Mouse (Mus musculus) embryonic facial prominence, embryonic 12.5 days (tissue): ENCODE results near the gene Jmjd6. TPM values are rescaled to one million over a fixed set of nuclear protein-coding genes. Genes with fewer than 3 reads are reported as not detected.

Experiments
- ATAC-seq: fragments of 200-750 bp; cut with Nextera tagmentation; 2 replicates; pipeline ENCODE4 v1.8.0; 2017; ENCODE audit not compliant: insufficient number of reproducible peaks, insufficient read depth, low FRiP score, low TSS enrichment
- H3K27ac ChIP-seq: fragments of 300-500 bp; sonication (generic); 2 replicates; pipeline ENCODE4 v1.5.1; 2016; ENCODE audit warnings: mild to moderate bottlenecking
- H3K27me3 ChIP-seq: fragments of 300-500 bp; sonication (generic); 2 replicates; pipeline ENCODE4 v1.6.1; 2016; ENCODE audit warnings: mild to moderate bottlenecking, moderate library complexity
- H3K36me3 ChIP-seq: fragments of 300-500 bp; sonication (generic); 2 replicates; pipeline ENCODE4 v1.6.1; 2016; ENCODE audit warnings: mild to moderate bottlenecking
- H3K4me1 ChIP-seq: fragments of 300-500 bp; sonication (generic); 2 replicates; pipeline ENCODE4 v1.6.1; 2016
- H3K4me2 ChIP-seq: fragments of 300-500 bp; sonication (generic); replicated peaks from 2 replicates; pipeline ENCODE4 v1.6.1; 2016; ENCODE audit warnings: mild to moderate bottlenecking, moderate library complexity
- H3K4me3 ChIP-seq: fragments of 300-500 bp; sonication (generic); 2 replicates; pipeline ENCODE4 v1.5.1; 2016; ENCODE audit warnings: mild to moderate bottlenecking
- H3K9ac ChIP-seq: fragments of 300-500 bp; sonication (generic); 2 replicates; pipeline ENCODE4 v1.6.1; 2016; ENCODE audit warnings: mild to moderate bottlenecking, moderate library complexity
- H3K9me3 ChIP-seq: fragments of 300-500 bp; sonication (generic); 2 replicates; pipeline ENCODE4 v1.6.1; 2016; ENCODE audit warnings: mild to moderate bottlenecking, moderate library complexity
- WGBS: fragments of 180-500 bp; shearing (Covaris S2); methylation state at CpG from one replicate; pipeline ENCODE4 v1.1.7; 2016; 5-methylcytosine and 5-hydroxymethylcytosine counted together
- polyA plus RNA-seq: library from polyadenylated mRNA; unstranded; fragments of >200 nt; fragmentation: Nextera tagmentation; extraction: Ambion mirVana; gene quantifications from 2 replicates; pipeline ENCODE4 v1.2.1, GENCODE M21; 2016

Jmjd6 gene
- polyA plus RNA-seq, 1 experiment from 2014 or later: 80.5 TPM

DNA sequence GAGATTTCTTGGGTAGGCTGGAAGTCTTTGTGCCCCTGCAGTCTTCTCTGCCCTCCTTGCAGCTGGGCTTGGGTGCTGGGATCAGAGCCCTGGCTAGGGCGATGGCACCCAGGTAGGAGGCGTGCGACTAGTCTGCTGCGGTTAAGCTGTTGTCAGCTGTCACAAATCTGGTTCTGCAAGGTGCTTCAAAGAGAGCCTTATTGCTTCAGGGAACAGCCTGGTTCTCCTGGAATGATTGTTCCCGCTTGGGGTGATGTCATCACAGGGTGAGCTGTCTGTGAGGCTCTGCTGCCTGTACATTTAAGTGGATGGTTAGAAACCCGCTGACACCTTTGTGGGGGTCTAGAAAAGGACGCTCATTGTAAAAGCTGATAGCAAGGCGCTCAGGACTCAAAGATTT lies 26.0 kb upstream of the Jmjd6 start:
- no peaks in the 10 kb centered on the region for H3K9me3 ChIP-seq
- H3K27me3 ChIP-seq: no peaks in the 10 kb centered on the region
- no peak for ATAC-seq
- H3K4me1 ChIP-seq: no peaks in the 10 kb centered on the region
- no peak overlapping the region for H3K9ac ChIP-seq
- H3K4me3 ChIP-seq: no peak overlapping the region
- H3K4me2 ChIP-seq: no peak overlapping the region
- 77% methylated on average over 8 of the region's 8 CpGs for WGBS
- H3K27ac ChIP-seq: 0 out of 2 replicates have a peak overlapping the region, but pooled peaks have one; percentile 11
- peaks cover 65% of the 10 kb centered on the region for H3K36me3 ChIP-seq

DNA sequence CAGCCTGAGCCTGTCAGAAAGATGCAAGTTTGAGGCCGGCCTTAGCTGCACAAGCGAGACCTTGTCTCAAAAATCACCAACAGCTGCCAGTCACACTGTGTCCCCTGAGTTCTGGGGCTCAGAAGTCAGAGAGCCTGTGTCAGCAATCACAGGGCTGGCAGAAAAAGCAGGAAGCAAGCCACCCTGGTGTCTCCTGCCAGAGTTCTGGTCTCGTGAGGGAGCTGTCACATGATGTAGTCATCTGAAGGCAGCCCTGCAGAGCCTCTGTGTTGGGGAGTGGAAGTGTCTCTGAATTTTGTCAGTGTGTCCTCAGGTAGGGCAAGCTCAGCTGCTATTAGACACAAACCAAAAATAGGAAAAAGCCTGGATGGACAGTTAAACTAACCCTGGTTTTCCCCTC lies 24.9 kb upstream of the Jmjd6 start:
- 57% methylated on average over 3 of the region's 3 CpGs for WGBS
- no peak overlapping the region for H3K4me3 ChIP-seq
- H3K9me3 ChIP-seq: no peaks in the 10 kb centered on the region
- H3K27ac ChIP-seq: no peak overlapping the region
- H3K4me2 ChIP-seq: no peak overlapping the region
- H3K4me1 ChIP-seq: no peaks in the 10 kb centered on the region
- peaks cover 65% of the 10 kb centered on the region for H3K36me3 ChIP-seq
- no peaks in the 10 kb centered on the region for H3K27me3 ChIP-seq
- no peak overlapping the region for H3K9ac ChIP-seq
- no peak for ATAC-seq

DNA sequence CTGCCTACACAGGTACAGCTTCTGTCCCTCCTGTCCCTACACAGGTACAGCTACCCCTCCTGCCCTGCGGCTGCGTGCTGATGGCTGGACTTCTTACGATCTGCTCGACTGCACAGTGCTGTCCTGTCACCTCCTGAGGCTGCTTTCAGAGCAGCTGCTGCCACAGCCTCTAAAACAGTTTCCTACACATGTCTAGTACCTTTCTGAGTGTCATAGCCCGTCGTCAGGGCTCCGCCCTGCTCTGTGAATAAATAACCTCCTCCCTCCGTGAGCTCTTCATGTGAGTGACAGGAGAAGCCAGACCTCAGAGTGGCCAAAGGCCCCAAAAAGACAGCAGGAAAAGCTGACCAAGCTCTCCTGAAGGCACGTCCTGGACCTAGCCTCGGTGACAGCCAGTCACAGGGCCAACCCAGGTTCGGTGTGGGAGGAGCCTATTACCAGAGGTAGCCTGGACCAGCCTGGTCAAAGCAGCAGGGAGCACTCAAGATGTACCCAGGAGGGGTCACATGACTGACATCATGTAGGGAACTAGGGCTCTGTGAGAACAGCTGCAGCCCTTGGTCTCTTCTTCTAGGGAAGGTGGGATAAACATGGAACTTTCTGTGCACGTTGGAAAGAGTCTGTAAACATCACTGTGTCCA lies 22.8 kb upstream of the Jmjd6 start:
- H3K36me3 ChIP-seq: peaks cover 69% of the 10 kb centered on the region
- 81% methylated on average over 12 of the region's 12 CpGs for WGBS

DNA sequence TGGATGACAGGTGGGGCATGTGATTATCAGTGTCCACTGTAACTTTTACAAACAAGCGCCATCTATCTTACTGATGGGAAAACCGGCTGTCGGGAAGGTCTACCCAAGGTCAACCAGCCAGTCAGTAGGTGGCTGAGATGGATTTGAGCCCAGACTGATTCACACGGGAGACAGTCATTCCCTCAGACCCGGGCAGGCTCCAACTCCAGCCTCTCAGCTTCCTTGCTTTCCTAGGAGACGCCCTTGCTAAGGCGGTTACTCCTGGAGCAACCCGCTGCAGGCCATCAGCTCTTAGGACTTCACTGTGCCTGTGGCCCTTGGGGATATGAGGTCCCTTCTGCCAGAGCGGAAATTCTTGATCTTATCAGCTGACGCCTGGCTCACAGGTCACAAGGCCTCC lies 21.2 kb upstream of the Jmjd6 start:
- peaks cover 78% of the 10 kb centered on the region for H3K36me3 ChIP-seq
- 76% methylated on average over 10 of the region's 10 CpGs for WGBS

More for the DNA sequence above, 22.8 kb upstream of the Jmjd6 start:
- no peak for ATAC-seq
- H3K4me2 ChIP-seq: no peak overlapping the region
- H3K4me1 ChIP-seq: no peaks in the 10 kb centered on the region
- H3K27ac ChIP-seq: no peak overlapping the region
- no peaks in the 10 kb centered on the region for H3K9me3 ChIP-seq
- no peaks in the 10 kb centered on the region for H3K27me3 ChIP-seq
- H3K4me3 ChIP-seq: no peak overlapping the region
- no peak overlapping the region for H3K9ac ChIP-seq

DNA sequence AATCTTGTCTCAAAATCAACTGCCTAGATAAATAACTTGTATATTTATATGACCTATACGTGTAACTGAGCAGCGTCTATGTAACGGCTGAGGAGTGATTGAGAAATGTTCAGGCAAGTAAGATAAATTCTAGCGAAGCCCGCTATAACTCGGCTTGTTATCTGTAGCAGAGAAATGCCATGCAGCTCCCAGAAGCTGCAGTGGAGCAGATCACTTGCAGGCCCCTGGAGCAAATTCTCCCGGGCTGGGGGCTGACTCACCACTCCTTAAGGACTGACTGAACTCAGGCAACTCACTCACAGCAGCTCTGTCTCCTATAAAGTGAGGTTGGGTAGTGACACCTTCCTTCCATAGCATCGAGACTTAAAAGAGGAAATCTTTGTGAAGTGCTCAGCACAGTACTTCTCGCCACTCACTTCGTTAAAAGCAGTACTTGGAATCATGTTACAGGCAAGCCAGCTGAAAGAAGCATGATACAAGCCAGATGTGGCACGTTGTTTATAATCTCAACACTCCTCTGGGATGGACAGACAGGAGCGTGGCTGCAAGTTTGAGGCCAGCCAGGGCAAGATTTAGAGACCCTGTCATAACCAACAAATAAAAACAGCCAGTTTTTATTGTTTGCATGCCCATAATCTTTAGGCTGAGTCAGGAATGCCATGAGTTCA lies 14.1 kb upstream of the Jmjd6 start:
- Histone ChIP-seq H3K27me3 (no peaks in the 10 kb centered on the region), H3K4me2 (no peak overlapping the region), H3K4me3 (no peak overlapping the region), H3K9me3 (no peaks in the 10 kb centered on the region), H3K4me1 (peaks cover 11% of the 10 kb centered on the region), H3K9ac (no peak overlapping the region; the same call in 1 of the 2 replicates), H3K27ac (no peak overlapping the region), H3K36me3 (peaks cover 38% of the 10 kb centered on the region)
- WGBS: 42% methylated on average over 12 of the region's 12 CpGs
- no peak for ATAC-seq

More for the DNA sequence above, 21.2 kb upstream of the Jmjd6 start:
- Histone ChIP-seq H3K4me3 (no peak overlapping the region), H3K9ac (no peak overlapping the region), H3K27me3 (no peaks in the 10 kb centered on the region), H3K4me1 (no peaks in the 10 kb centered on the region), H3K9me3 (no peaks in the 10 kb centered on the region), H3K27ac (no peak overlapping the region), H3K4me2 (no peak overlapping the region)
- ATAC-seq: no peak

DNA sequence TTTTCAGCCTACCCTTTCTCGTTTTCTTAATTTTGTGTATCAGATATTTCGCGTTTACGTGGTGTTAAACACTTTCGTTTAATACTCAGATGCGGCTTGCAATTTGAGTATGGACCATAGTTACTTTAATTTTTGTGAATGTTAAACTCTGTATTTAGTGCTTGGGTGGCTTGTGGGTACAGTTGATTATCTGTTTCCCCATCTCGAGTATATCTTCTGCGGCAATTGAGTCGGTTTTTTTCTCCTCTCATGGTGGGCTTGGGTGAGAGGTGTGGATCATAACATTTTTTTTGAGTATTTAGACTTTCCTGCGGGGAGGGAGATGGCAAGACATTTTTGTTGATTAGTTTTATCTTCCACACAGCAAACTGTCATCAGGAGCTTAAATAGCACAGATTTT lies 11.0 kb upstream of the Jmjd6 start:
- Histone ChIP-seq H3K36me3 (peaks cover 24% of the 10 kb centered on the region), H3K4me3 (peak overlapping the region; percentile 96), H3K4me1 (peaks cover 20% of the 10 kb centered on the region), H3K9ac (peak overlapping the region; percentile 98), H3K4me2 (peak overlapping the region; percentile 82), H3K27ac (peak overlapping the region; percentile 99), H3K27me3 (no peaks in the 10 kb centered on the region), H3K9me3 (no peaks in the 10 kb centered on the region)
- 31% methylated on average over 10 of the region's 10 CpGs for WGBS
- no peak for ATAC-seq

DNA sequence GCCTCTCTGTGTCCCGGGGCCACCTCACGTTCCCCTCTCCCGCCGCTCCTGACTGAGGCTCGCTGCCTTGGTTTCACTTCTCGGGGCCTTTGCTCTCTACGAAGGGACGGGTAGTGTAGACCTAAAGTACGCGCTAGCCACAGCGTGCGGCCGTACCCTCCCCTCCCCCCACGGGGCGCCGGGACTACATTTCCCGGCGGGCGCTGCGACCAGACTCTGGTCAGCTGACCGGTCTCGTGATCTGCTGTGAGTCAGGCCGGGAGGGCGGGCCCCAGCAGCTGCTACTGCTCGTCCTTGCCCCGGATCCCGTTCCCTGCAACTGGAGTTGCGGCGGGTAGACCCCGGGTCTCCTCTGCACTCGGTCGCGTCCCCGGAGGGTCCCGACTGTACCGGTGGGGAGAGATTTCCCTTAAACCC lies 10.3 kb upstream of the Jmjd6 start:
- ATAC-seq: peak; percentile 86
- H3K9me3 ChIP-seq: no peaks in the 10 kb centered on the region
- H3K27ac ChIP-seq: peak overlapping the region; percentile 99
- peak overlapping the region; percentile 82 for H3K4me2 ChIP-seq
- H3K4me3 ChIP-seq: peak overlapping the region; percentile 96
- H3K9ac ChIP-seq: peak overlapping the region; percentile 98
- under 1% methylated on average over 36 of the region's 36 CpGs for WGBS
- peaks cover 20% of the 10 kb centered on the region for H3K4me1 ChIP-seq
- H3K36me3 ChIP-seq: peaks cover 24% of the 10 kb centered on the region
- H3K27me3 ChIP-seq: no peaks in the 10 kb centered on the region

DNA sequence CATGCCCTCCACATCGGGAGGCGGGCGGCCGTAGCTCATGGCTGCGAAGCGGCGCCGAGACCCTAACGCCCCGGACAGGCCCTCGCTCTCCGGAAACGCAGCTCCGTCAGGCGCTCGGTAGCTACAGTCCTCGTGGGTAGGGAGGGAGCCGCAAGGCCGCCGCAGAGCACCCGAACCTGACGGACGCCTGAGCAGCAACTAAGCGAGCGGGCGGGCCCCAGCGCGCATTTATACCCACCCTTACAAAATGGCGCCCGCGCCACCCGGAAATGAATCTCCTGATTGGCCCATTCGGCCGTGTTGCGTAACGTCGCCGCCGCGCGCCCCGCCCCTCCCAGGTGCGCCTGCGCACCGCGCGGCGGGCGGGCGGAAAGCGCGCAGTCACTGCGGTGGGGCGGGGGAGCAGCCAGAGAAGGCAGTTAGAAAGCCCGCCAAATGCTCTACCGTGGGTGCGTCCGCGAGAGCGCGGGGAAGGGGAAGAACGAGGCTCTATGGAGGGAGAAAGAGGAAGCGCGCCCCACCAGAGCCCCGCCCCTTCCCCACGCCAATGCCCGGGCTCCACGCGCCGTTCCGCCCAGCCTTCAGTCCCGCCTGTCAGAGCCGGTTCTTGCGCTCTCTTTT lies 9.8 kb upstream of the Jmjd6 start, which contains the start of gene Srsf2:
Gene Srsf2, minus strand, starts transcription at position 204 of the 621 bp plus-strand sequence.
- peak within 1 kb of the TSS; percentile 82 for H3K4me2 ChIP-seq
- peak; percentile 85 for ATAC-seq
- under 1% methylated on average over 65 of the region's 74 CpGs for WGBS

DNA sequence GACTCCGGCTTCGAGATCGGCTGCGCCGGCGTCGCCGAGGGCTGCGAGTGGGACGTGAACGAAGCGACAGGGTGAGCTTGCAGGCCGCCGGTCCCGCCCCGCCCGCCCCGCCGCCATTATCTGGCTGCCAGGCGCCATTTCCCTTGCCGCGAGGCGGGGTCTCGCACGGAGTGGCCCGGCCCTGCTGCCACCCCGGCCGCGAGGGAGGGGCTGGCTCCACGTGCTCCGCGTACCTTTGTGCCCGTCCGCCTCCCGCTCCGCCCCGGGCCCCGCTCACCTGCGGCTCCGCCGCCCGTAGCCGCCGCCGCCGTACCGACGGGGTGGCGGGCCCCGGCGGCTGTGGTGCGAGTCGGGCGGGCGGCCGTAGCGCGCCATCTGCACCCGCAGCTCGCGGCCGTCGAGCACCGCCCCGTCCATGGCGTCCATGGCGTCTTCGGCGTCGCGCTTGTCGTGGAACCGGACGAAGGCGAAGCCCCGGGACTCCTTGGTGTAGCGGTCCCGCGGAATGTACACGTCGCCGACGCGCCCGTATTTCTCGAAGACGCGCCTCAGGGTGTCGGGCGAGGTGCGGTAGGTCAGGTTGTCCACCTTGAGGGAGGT lies 9.1 kb upstream of the Jmjd6 start, which contains the start of gene Mfsd11:
Gene Mfsd11, plus strand, starts transcription at position 150 of the 600 bp plus-strand sequence.
- H3K27me3 ChIP-seq: no peaks in the 10 kb centered on the region
- peaks cover 30% of the 10 kb centered on the region for H3K36me3 ChIP-seq
- H3K4me1 ChIP-seq: peaks cover 20% of the 10 kb centered on the region
- ATAC-seq: peak; percentile 61
- H3K4me2 ChIP-seq: peak within 1 kb of the TSS; percentile 82
- peak within 1 kb of the TSS; percentile 98 for H3K9ac ChIP-seq
- H3K4me3 ChIP-seq: peak within 1 kb of the TSS; percentile 96
- no peaks in the 10 kb centered on the region for H3K9me3 ChIP-seq
- H3K27ac ChIP-seq: peak within 1 kb of the TSS; percentile 99
- under 1% methylated on average over 77 of the region's 91 CpGs for WGBS

More for the DNA sequence above, 9.8 kb upstream of the Jmjd6 start, which contains the start of gene Srsf2:
- Histone ChIP-seq H3K36me3 (peaks cover 24% of the 10 kb centered on the region), H3K9ac (peak within 1 kb of the TSS; percentile 98), H3K27ac (peak within 1 kb of the TSS; percentile 99), H3K9me3 (no peaks in the 10 kb centered on the region), H3K27me3 (no peaks in the 10 kb centered on the region), H3K4me1 (peaks cover 20% of the 10 kb centered on the region), H3K4me3 (peak within 1 kb of the TSS; percentile 96)

DNA sequence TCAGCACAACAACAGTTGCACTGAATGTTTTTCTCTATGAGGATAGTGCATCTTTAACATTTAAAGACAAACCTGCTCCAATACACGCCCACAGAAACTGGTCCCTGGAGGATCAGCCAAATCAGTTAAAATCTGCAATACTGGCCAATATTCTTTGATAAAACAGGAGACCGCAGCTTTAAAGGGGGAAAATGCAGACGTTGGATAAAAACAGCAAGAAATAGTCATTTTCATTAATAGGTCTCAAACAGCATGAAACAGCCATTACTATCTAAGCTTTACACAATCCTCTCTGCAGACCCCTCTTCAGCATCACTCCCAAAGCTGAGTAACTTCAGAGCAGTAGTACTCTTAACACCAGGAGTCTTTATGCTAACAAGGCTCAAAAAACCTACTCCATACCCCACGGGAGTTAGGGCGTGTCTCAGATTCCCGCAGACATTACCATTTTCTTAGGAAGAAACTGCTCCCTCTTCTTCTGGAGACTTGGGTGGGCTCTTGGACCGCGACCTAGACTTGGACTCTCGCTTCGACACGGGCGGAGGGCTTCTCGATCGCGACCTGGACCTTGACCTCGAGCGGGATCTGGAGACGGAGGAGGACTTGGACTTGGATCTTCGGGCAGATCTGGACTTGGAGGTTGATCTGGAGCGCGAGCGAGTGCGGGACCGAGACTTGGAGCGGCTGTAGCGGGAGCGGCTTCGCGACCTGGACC lies 8.5 kb upstream of the Jmjd6 start:
- Histone ChIP-seq H3K36me3 (peaks cover 32% of the 10 kb centered on the region), H3K4me2 (peak overlapping the region; percentile 82), H3K4me1 (peaks cover 20% of the 10 kb centered on the region), H3K27ac (peak overlapping the region; percentile 99), H3K9ac (peak overlapping the region; percentile 98), H3K9me3 (no peaks in the 10 kb centered on the region), H3K4me3 (peak overlapping the region; percentile 96), H3K27me3 (no peaks in the 10 kb centered on the region)
- WGBS: under 1% methylated on average over 29 of the region's 29 CpGs
- ATAC-seq: no peak
